Mouse (Mus musculus): ENCODE measurements around the gene Col26a1. TPM values are rescaled to one million over a fixed set of nuclear protein-coding genes. Genes with fewer than 3 reads are reported as not detected.
A peak's percentile ranks its signal among the peaks of the same experiment; 100 is the strongest.

Gene Col26a1
- total RNA-seq, 2 experiments from 2014 or later = not detected

GRCm38 (mm10) chr5:136882055-136882787, 788 bp downstream of the Col26a1 start:
- ATAC-seq (replicated peaks; ENCODE audit: low FRiP score, low TSS enrichment, poor library complexity, severe bottlenecking) = no peak

- peak; percentile 82 for ATAC-seq (replicated peaks; ENCODE audit: low FRiP score, low TSS enrichment, poor library complexity, severe bottlenecking)
Measured at GRCm38 (mm10) chr5:136881380-136882009, 1.5 kb downstream of the Col26a1 start.

GRCm38 (mm10) chr5:136880101-136880500, 2.9 kb downstream of the Col26a1 start:
- no peak for ATAC-seq (replicated peaks; ENCODE audit: low FRiP score, low TSS enrichment, poor library complexity, severe bottlenecking)

GRCm38 (mm10) chr5:136874271-136874670, 8.7 kb downstream of the Col26a1 start:
- no peak for ATAC-seq (replicated peaks; ENCODE audit: low FRiP score, low TSS enrichment, poor library complexity, severe bottlenecking)

- ATAC-seq (replicated peaks; ENCODE audit: low FRiP score, low TSS enrichment, poor library complexity, severe bottlenecking) = no peak
Measured at GRCm38 (mm10) chr5:136872417-136872816, 10.6 kb downstream of the Col26a1 start.

- ATAC-seq (replicated peaks; ENCODE audit: low FRiP score, low TSS enrichment, poor library complexity, severe bottlenecking) = no peak
Measured at GRCm38 (mm10) chr5:136869451-136870114, 13.4 kb downstream of the Col26a1 start.

GRCm38 (mm10) chr5:136867706-136868105, 15.3 kb downstream of the Col26a1 start:
- ATAC-seq (replicated peaks; ENCODE audit: low FRiP score, low TSS enrichment, poor library complexity, severe bottlenecking) = no peak

GRCm38 (mm10) chr5:136863961-136864674, 18.9 kb downstream of the Col26a1 start:
- no peak for ATAC-seq (replicated peaks; ENCODE audit: low FRiP score, low TSS enrichment, poor library complexity, severe bottlenecking)

- no peak for ATAC-seq (replicated peaks; ENCODE audit: low FRiP score, low TSS enrichment, poor library complexity, severe bottlenecking)
Measured at GRCm38 (mm10) chr5:136863276-136863675, 19.7 kb downstream of the Col26a1 start.

- no peak for ATAC-seq (replicated peaks; ENCODE audit: low FRiP score, low TSS enrichment, poor library complexity, severe bottlenecking)
Measured at GRCm38 (mm10) chr5:136862806-136863205, 20.2 kb downstream of the Col26a1 start.

GRCm38 (mm10) chr5:136861191-136861940, 21.6 kb downstream of the Col26a1 start:
- ATAC-seq (replicated peaks; ENCODE audit: low FRiP score, low TSS enrichment, poor library complexity, severe bottlenecking) = no peak

GRCm38 (mm10) chr5:136850716-136851115, 32.3 kb downstream of the Col26a1 start:
- no peak for ATAC-seq (replicated peaks; ENCODE audit: low FRiP score, low TSS enrichment, poor library complexity, severe bottlenecking)

GRCm38 (mm10) chr5:136846385-136847264, 36.4 kb downstream of the Col26a1 start:
- ATAC-seq (replicated peaks; ENCODE audit: low FRiP score, low TSS enrichment, poor library complexity, severe bottlenecking) = peak; percentile 50; the same call in 1 of the 2 replicates

GRCm38 (mm10) chr5:136843930-136844329, 39.1 kb downstream of the Col26a1 start:
- ATAC-seq (replicated peaks; ENCODE audit: low FRiP score, low TSS enrichment, poor library complexity, severe bottlenecking) = no peak

GRCm38 (mm10) chr5:136840036-136840435, 43.0 kb downstream of the Col26a1 start:
- peak; percentile 53; the same call in 1 of the 2 replicates for ATAC-seq (replicated peaks; ENCODE audit: low FRiP score, low TSS enrichment, poor library complexity, severe bottlenecking)

- no peak for ATAC-seq (replicated peaks; ENCODE audit: low FRiP score, low TSS enrichment, poor library complexity, severe bottlenecking)
Measured at GRCm38 (mm10) chr5:136833053-136833452, 50.0 kb downstream of the Col26a1 start.

GRCm38 (mm10) chr5:136830156-136830555, 52.9 kb downstream of the Col26a1 start:
- no peak for ATAC-seq (replicated peaks; ENCODE audit: low FRiP score, low TSS enrichment, poor library complexity, severe bottlenecking)

GRCm38 (mm10) chr5:136821971-136822370, 61.0 kb downstream of the Col26a1 start:
- no peak for ATAC-seq (replicated peaks; ENCODE audit: low FRiP score, low TSS enrichment, poor library complexity, severe bottlenecking)
